Mouse (Mus musculus) lung, postnatal 0 days (tissue): ENCODE results near the gene Rasgrp2.

Source experiments
- CTCF ChIP-seq: IDR thresholded peaks from 2 replicates; pipeline ENCODE4 v1.5.1; 2016; ENCODE audit warnings: antibody characterized with exemption, mild to moderate bottlenecking
- EP300 ChIP-seq: IDR thresholded peaks from 2 replicates; pipeline ENCODE4 v1.6.1; 2016; ENCODE audit warnings: antibody characterized with exemption, mild to moderate bottlenecking, control low read depth

GRCm38 (mm10) chr19:6384954-6385353, 14.2 kb upstream of the Rasgrp2 start:
- TF ChIP-seq EP300 = no peak
- TF ChIP-seq CTCF = no peak
